Mouse (Mus musculus) MEL (cell line): ENCODE results near the gene Evpl. TPM values are rescaled to one million over a fixed set of nuclear protein-coding genes. Genes with fewer than 3 reads are reported as not detected.

ENCODE experiments used
- DNase-seq: peaks from one replicate; pipeline ENCODE4 v3.0.0; 2011; ENCODE audit warnings: low read depth, low spot score
- H3K27ac ChIP-seq: 2 replicates; pipeline ENCODE4 v1.5.1; 2012; ENCODE audit warnings: low read depth, mild to moderate bottlenecking, control low read depth, low read length, moderate library complexity; ENCODE audit not compliant: control insufficient read depth
- H3K27me3 ChIP-seq, 2 experiments: fragments of 150-350 bp in 1 of 2; sonication (generic) in 1 of 2; 2 replicates each; pipeline ENCODE4 v1.6.1; 2012; ENCODE audit warnings: low read length in 2 of 2, mild to moderate bottlenecking in 2 of 2, improper control_type of control experiment in 1 of 2, moderate library complexity in 1 of 2; ENCODE audit not compliant: insufficient read depth in 2 of 2, control insufficient read depth in 1 of 2
- H3K36me3 ChIP-seq, 2 experiments: 2 replicates each; pipeline ENCODE4 v1.6.1; 2012 to 2014; ENCODE audit warnings: low read length in 2 of 2, improper control_type of control experiment in 1 of 2, inconsistent platforms in 1 of 2, mild to moderate bottlenecking in 1 of 2; ENCODE audit not compliant: insufficient read depth in 2 of 2, control insufficient read depth in 1 of 2
- H3K4me1 ChIP-seq, 2 experiments: fragments of 150-350 bp in 1 of 2; sonication (generic) in 1 of 2; 2 replicates each; pipeline ENCODE4 v1.6.1; 2012; ENCODE audit warnings: low read length in 2 of 2, improper control_type of control experiment in 1 of 2, mild to moderate bottlenecking in 1 of 2; ENCODE audit not compliant: insufficient read depth in 2 of 2, control insufficient read depth in 1 of 2
- H3K4me3 ChIP-seq, 2 experiments: fragments of 150-350 bp in 1 of 2; sonication (generic) in 1 of 2; 2 replicates each; pipeline ENCODE4 v1.5.1; 2012; ENCODE audit warnings: low read depth in 2 of 2, low read length in 2 of 2, mild to moderate bottlenecking in 2 of 2, moderate library complexity in 2 of 2, control low read depth in 1 of 2, improper control_type of control experiment in 1 of 2; ENCODE audit not compliant: control insufficient read depth in 1 of 2, insufficient read depth in 1 of 2
- H3K79me2 ChIP-seq: 2 replicates; pipeline ENCODE4 v1.6.1; 2012; ENCODE audit warnings: mild to moderate bottlenecking, low read length, moderate library complexity; ENCODE audit not compliant: control insufficient read depth, poor library complexity, insufficient read depth
- H3K9ac ChIP-seq: 2 replicates; pipeline ENCODE4 v1.6.1; 2012; ENCODE audit warnings: low read depth, mild to moderate bottlenecking, control low read depth, low read length, moderate library complexity; ENCODE audit not compliant: control insufficient read depth, poor library complexity, severe bottlenecking
- H3K9me3 ChIP-seq: fragments of 150-350 bp; sonication (generic); replicated peaks from 2 replicates; pipeline ENCODE4 v1.6.1; 2012; ENCODE audit warnings: mild to moderate bottlenecking, low read length, improper control_type of control experiment, moderate library complexity; ENCODE audit not compliant: insufficient read depth
- BHLHE40 ChIP-seq: IDR thresholded peaks from 2 replicates; pipeline ENCODE4 v1.6.1; 2012; ENCODE audit warnings: low read depth, mild to moderate bottlenecking, inconsistent platforms, low read length, improper control_type of control experiment, borderline replicate concordance
- CHD1 ChIP-seq: IDR thresholded peaks from 2 replicates; pipeline ENCODE4 v1.6.1; 2012; ENCODE audit warnings: low read depth, mild to moderate bottlenecking, inconsistent platforms, low read length, improper control_type of control experiment
- CHD2 ChIP-seq: IDR thresholded peaks from 2 replicates; pipeline ENCODE4 v1.6.1; 2011; ENCODE audit warnings: low read length, improper control_type of control experiment
- CTCF ChIP-seq, 3 experiments: IDR thresholded peaks in 2 of 3; conservative IDR thresholded peaks in 1 of 3; 2 replicates each; pipeline ENCODE4 v1.5.1; 2011 to 2012; ENCODE audit warnings: low read length in 3 of 3, low read depth in 2 of 3, mild to moderate bottlenecking in 2 of 3, improper control_type of control experiment in 1 of 3, inconsistent platforms in 1 of 3, mixed read lengths in 1 of 3, moderate library complexity in 1 of 3; ENCODE audit not compliant: control insufficient read depth in 1 of 3, insufficient read depth in 1 of 3, poor library complexity in 1 of 3, severe bottlenecking in 1 of 3
- E2F4 ChIP-seq: IDR thresholded peaks from 2 replicates; pipeline ENCODE4 v1.6.1; 2011; ENCODE audit warnings: low read depth, low read length, improper control_type of control experiment, borderline replicate concordance
- ELF1 ChIP-seq: IDR thresholded peaks from 2 replicates; pipeline ENCODE4 v1.6.1; 2014; ENCODE audit warnings: low read depth, mild to moderate bottlenecking, inconsistent platforms, low read length, improper control_type of control experiment, moderate library complexity
- ETS1 ChIP-seq: IDR thresholded peaks from 2 replicates; pipeline ENCODE4 v1.6.1; 2012; ENCODE audit warnings: low read depth, mild to moderate bottlenecking, inconsistent platforms, low read length, improper control_type of control experiment, moderate library complexity
- GABPA ChIP-seq: IDR thresholded peaks from 2 replicates; pipeline ENCODE4 v1.6.1; 2012; ENCODE audit warnings: low read depth, mild to moderate bottlenecking, inconsistent platforms, low read length, improper control_type of control experiment, moderate library complexity
- GATA1 ChIP-seq: IDR thresholded peaks from 2 replicates; pipeline ENCODE4 v1.6.1; 2011; ENCODE audit warnings: low read depth, low read length, improper control_type of control experiment
- HCFC1 ChIP-seq: IDR thresholded peaks from 2 replicates; pipeline ENCODE4 v1.6.1; 2012; ENCODE audit warnings: low read depth, mild to moderate bottlenecking, inconsistent platforms, low read length, improper control_type of control experiment, moderate library complexity
- JUND ChIP-seq: IDR thresholded peaks from 2 replicates; pipeline ENCODE4 v1.6.1; 2011; ENCODE audit warnings: low read depth, mild to moderate bottlenecking, improper control_type of control experiment, low read length
- KAT2A ChIP-seq: conservative IDR thresholded peaks from 2 replicates; pipeline ENCODE4 v1.6.1; 2012; ENCODE audit warnings: low read depth, low read length, improper control_type of control experiment, inconsistent platforms
- MAFK ChIP-seq: IDR thresholded peaks from 2 replicates; pipeline ENCODE4 v1.6.1; 2011; ENCODE audit warnings: low read depth, mild to moderate bottlenecking, low read length, improper control_type of control experiment, borderline replicate concordance
- MAX ChIP-seq: IDR thresholded peaks from 2 replicates; pipeline ENCODE4 v1.6.1; 2011; ENCODE audit warnings: low read length, improper control_type of control experiment
- MEF2A ChIP-seq: IDR thresholded peaks from 2 replicates; pipeline ENCODE4 v1.6.1; 2014; ENCODE audit warnings: low read depth, mild to moderate bottlenecking, inconsistent platforms, low read length, improper control_type of control experiment; ENCODE audit not compliant: poor library complexity, insufficient replicate concordance, severe bottlenecking; ENCODE audit errors: extremely low read depth
- MXI1 ChIP-seq: IDR thresholded peaks from 2 replicates; pipeline ENCODE4 v1.6.1; 2011; ENCODE audit warnings: mild to moderate bottlenecking, low read depth, low read length, improper control_type of control experiment
- MYB ChIP-seq: IDR thresholded peaks from 2 replicates; pipeline ENCODE4 v1.6.1; 2011; ENCODE audit warnings: mild to moderate bottlenecking, low read depth, low read length, improper control_type of control experiment
- MYC ChIP-seq: IDR thresholded peaks from 2 replicates; pipeline ENCODE4 v1.6.1; 2011; ENCODE audit warnings: low read depth, mild to moderate bottlenecking, low read length, improper control_type of control experiment, moderate library complexity
- NELFE ChIP-seq: IDR thresholded peaks from 2 replicates; pipeline ENCODE4 v1.6.1; 2011; ENCODE audit warnings: low read depth, low read length, improper control_type of control experiment
- NRF1 ChIP-seq: IDR thresholded peaks from 2 replicates; pipeline ENCODE4 v1.6.1; 2014; ENCODE audit warnings: low read depth, mild to moderate bottlenecking, inconsistent platforms, low read length, improper control_type of control experiment, moderate library complexity; ENCODE audit not compliant: poor library complexity, insufficient read depth, severe bottlenecking
- POLR2A ChIP-seq, 2 experiments: IDR thresholded peaks; 2 replicates each; pipeline ENCODE4 v1.6.1; 2011 to 2012; ENCODE audit warnings: low read length in 2 of 2, mild to moderate bottlenecking in 2 of 2, control low read depth in 1 of 2, improper control_type of control experiment in 1 of 2, low read depth in 1 of 2, moderate library complexity in 1 of 2; ENCODE audit not compliant: control insufficient read depth in 1 of 2, insufficient read depth in 1 of 2, poor library complexity in 1 of 2
- POLR2AphosphoS2 ChIP-seq: IDR thresholded peaks from 2 replicates; pipeline ENCODE4 v1.6.1; 2011; ENCODE audit warnings: low read length, improper control_type of control experiment
- POLR2AphosphoS5 ChIP-seq: IDR thresholded peaks from 2 replicates; pipeline ENCODE4 v1.6.1; 2012; ENCODE audit warnings: low read depth, borderline replicate concordance, mild to moderate bottlenecking, inconsistent platforms, low read length, moderate library complexity, mixed read lengths
- RAD21 ChIP-seq: IDR thresholded peaks from 2 replicates; pipeline ENCODE4 v1.6.1; 2011; ENCODE audit warnings: mild to moderate bottlenecking, low read depth, low read length, improper control_type of control experiment
- SIN3A ChIP-seq: IDR thresholded peaks from 2 replicates; pipeline ENCODE4 v1.6.1; 2012; ENCODE audit warnings: low read length, improper control_type of control experiment, inconsistent platforms
- SMC3 ChIP-seq: IDR thresholded peaks from 2 replicates; pipeline ENCODE4 v1.6.1; 2011; ENCODE audit warnings: low read depth, low read length, improper control_type of control experiment
- TAL1 ChIP-seq: IDR thresholded peaks from 2 replicates; pipeline ENCODE4 v1.6.1; 2012; ENCODE audit warnings: mild to moderate bottlenecking, inconsistent platforms, low read length, moderate library complexity, mixed read lengths
- TBP ChIP-seq: IDR thresholded peaks from 2 replicates; pipeline ENCODE4 v1.8.0; 2011; ENCODE audit warnings: low read depth, low read length, improper control_type of control experiment
- TCF12 ChIP-seq: IDR thresholded peaks from 2 replicates; pipeline ENCODE4 v1.6.1; 2014; ENCODE audit warnings: low read depth, mild to moderate bottlenecking, inconsistent platforms, low read length, improper control_type of control experiment, moderate library complexity
- UBTF ChIP-seq: IDR thresholded peaks from 2 replicates; pipeline ENCODE4 v1.6.1; 2012; ENCODE audit warnings: low read depth, mild to moderate bottlenecking, inconsistent platforms, low read length, improper control_type of control experiment, moderate library complexity, borderline replicate concordance; ENCODE audit not compliant: insufficient read depth
- USF1 ChIP-seq: IDR thresholded peaks from 2 replicates; pipeline ENCODE4 v1.6.1; 2014; ENCODE audit warnings: low read depth, mild to moderate bottlenecking, inconsistent platforms, low read length, improper control_type of control experiment, moderate library complexity
- USF2 ChIP-seq, 2 experiments: IDR thresholded peaks; 2 replicates each; pipeline ENCODE4 v1.6.1; 2011 to 2012; ENCODE audit warnings: improper control_type of control experiment in 2 of 2, low read length in 2 of 2, borderline replicate concordance in 1 of 2, inconsistent platforms in 1 of 2, low read depth in 1 of 2, mild to moderate bottlenecking in 1 of 2; ENCODE audit not compliant: insufficient read depth in 1 of 2
- ZC3H11A ChIP-seq: IDR thresholded peaks from 2 replicates; pipeline ENCODE4 v1.6.1; 2012; ENCODE audit warnings: low read depth, mild to moderate bottlenecking, inconsistent platforms, low read length, improper control_type of control experiment
- ZNF384 ChIP-seq: IDR thresholded peaks from 2 replicates; pipeline ENCODE4 v1.6.1; 2012; ENCODE audit warnings: low read depth, mild to moderate bottlenecking, inconsistent platforms, low read length, improper control_type of control experiment
- polyA plus RNA-seq, 2 experiments: library from polyadenylated mRNA; stranded (reverse) in 1 of 2; unstranded in 1 of 2; fragments of >175 nt in 1 of 2; fragments of >200 nt in 1 of 2; gene quantifications; 2 replicates each; pipeline versions ENCODE4 v1.2.1 to v1.2.4; 2012; ENCODE audit warnings: low replicate concordance in 2 of 2, low read depth in 1 of 2; ENCODE audit not compliant: insufficient read length in 2 of 2, insufficient read depth in 1 of 2, missing spikeins in 1 of 2
- total RNA-seq: library from RNA; depleted of rRNA; stranded (reverse); fragments of 300-350 nt; gene quantifications from 2 replicates; pipeline ENCODE4 v1.2.3, GENCODE M21; 2012

Evpl gene
- total and polyA plus RNA-seq, 3 experiments: 0.39 to 0.78 TPM; not detected in 1

DNA sequence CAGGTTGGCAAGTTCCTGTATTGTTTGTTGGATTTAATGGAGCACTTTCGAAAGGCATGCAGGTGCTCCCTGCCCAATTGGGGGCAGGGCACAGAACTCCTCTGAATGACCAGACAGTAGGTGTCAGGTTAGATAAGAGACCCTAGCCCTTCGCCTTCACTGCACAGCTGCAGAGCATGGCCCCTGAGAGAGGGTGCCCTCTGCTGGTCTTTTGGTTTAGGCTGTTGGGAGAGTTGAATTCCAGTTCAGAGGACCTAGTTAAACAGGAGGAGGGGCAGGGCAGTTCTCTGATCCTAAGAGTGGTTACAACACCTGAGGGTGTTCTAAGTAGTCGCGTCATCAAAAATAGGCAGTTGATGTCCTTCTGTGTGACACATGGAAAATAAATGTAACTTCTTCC, 18.0 kb downstream of the Evpl start:
- no peak overlapping the region for H3K9ac ChIP-seq
- TF ChIP-seq MAX: no peak
- TF ChIP-seq POLR2AphosphoS2: no peak
- 0 out of 2 replicates have a peak, but pooled peaks have one; percentile 20 for TF ChIP-seq TCF12
- no peak for TF ChIP-seq MYB
- no peak for TF ChIP-seq POLR2AphosphoS5
- no peak for TF ChIP-seq CHD2
- TF ChIP-seq ZC3H11A: peak; percentile 81
- TF ChIP-seq E2F4: no peak
- no peak for TF ChIP-seq MXI1
- no peak for TF ChIP-seq NELFE
- peak; percentile 74 for TF ChIP-seq RAD21
- no peak for TF ChIP-seq USF1
- no peak for TF ChIP-seq KAT2A
- no peak for TF ChIP-seq BHLHE40
- 0 out of 2 replicates have a peak, but pooled peaks have one; percentile 23 for TF ChIP-seq GATA1
- TF ChIP-seq TBP: no peak
- no peak for TF ChIP-seq POLR2A (IDR thresholded peaks at IDR 0.05; ENCODE audit: control insufficient read depth in 1 of 2, insufficient read depth in 1 of 2, low read depth in 1 of 2, low read length in 2 of 2, poor library complexity in 1 of 2)
- peak; percentile 78 for TF ChIP-seq NRF1
- no peak for TF ChIP-seq MAFK
- no peak for TF ChIP-seq ETS1
- peak; percentile 94 for TF ChIP-seq SMC3
- TF ChIP-seq JUND: no peak
- no peak for TF ChIP-seq TAL1
- no peak for TF ChIP-seq UBTF
- no peak for TF ChIP-seq ZNF384
- TF ChIP-seq SIN3A: peak; percentile 24; the same call in 1 of the 2 replicates
- TF ChIP-seq GABPA: no peak
- TF ChIP-seq ELF1: 0 out of 2 replicates have a peak, but pooled peaks have one; percentile 37
- TF ChIP-seq MYC: 0 out of 2 replicates have a peak, but pooled peaks have one; percentile 52
- TF ChIP-seq CHD1: no peak
- no peak for TF ChIP-seq MEF2A
- TF ChIP-seq USF2 (IDR thresholded peaks at IDR 0.05; ENCODE audit: borderline replicate concordance in 1 of 2, insufficient read depth in 1 of 2, low read depth in 1 of 2, low read length in 2 of 2): no peak
- peak; percentile 62 to 94 (median 90) for TF ChIP-seq CTCF (IDR thresholded peaks at IDR 0.05 in 2 of 3, conservative IDR thresholded peaks at IDR 0.05 in 1 of 3; ENCODE audit: control insufficient read depth in 1 of 3, insufficient read depth in 1 of 3, low read depth in 2 of 3, low read length in 3 of 3, poor library complexity in 1 of 3, severe bottlenecking in 1 of 3)
- peak; percentile 61 for TF ChIP-seq HCFC1
- no peak overlapping the region for H3K4me3 ChIP-seq
- no peak overlapping the region for H3K27ac ChIP-seq
- no peaks in the 10 kb centered on the region for H3K9me3 ChIP-seq
- no peaks in the 10 kb centered on the region for H3K27me3 ChIP-seq
- peaks cover 0 to 13% of the 10 kb centered on the region in 2 experiments; a peak in 1 of 4 replicates for H3K4me1 ChIP-seq
- no peaks in the 10 kb centered on the region for H3K36me3 ChIP-seq
- no peaks in the 10 kb centered on the region for H3K79me2 ChIP-seq
- DNase-seq: peak; percentile 73
